Mouse (Mus musculus) ES-Bruce4 (cell line): Measurements from ENCODE around the gene Ap2b1.

Source experiments
- CTCF ChIP-seq: IDR thresholded peaks from one replicate; pipeline ENCODE4 v1.8.1; 2011; ENCODE audit warnings: low read depth, low read length
- EP300 ChIP-seq: IDR thresholded peaks from 2 replicates; pipeline ENCODE4 v1.6.1; 2011; ENCODE audit warnings: low read depth, low read length; ENCODE audit not compliant: insufficient read depth
- POLR2A ChIP-seq: IDR thresholded peaks from one replicate; pipeline ENCODE4 v1.8.1; 2011; ENCODE audit warnings: low read length; ENCODE audit not compliant: insufficient read depth

DNA sequence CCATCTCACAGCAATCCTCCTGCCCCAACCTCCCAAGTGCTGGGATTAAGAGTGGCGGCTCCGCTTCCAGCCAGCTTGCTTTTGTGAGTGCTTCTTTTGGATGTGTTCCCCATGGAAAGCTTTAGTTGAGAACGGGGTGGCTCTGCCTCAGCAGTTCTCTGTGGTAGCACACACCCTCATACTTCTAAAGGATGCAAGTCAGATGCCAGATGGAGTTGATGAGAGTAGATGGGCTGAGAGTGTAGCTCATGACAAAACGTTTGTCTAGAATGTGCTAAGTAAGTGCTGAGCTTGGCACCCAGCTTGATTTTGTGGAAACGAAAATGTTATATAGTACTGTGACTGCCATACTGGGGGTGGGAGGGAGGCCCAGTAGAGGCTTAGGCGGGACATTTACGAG is 37.0 kb downstream of the Ap2b1 start:
- TF ChIP-seq CTCF (no peak), POLR2A (no peak), EP300 (no peak)
